Mouse (Mus musculus): ENCODE measurements around the gene Lonp1. TPM values are rescaled to one million over a fixed set of nuclear protein-coding genes. Genes with fewer than 3 reads are reported as not detected.
A peak's percentile ranks its signal among the peaks of the same experiment; 100 is the strongest.
"Not testable (repeated sequence)": the region's sequence is repeated elsewhere in the genome, so short reads cannot be mapped to it uniquely, and the experiment has no call there.

Gene Lonp1
- polyA plus RNA-seq, 1 experiment from 2014 or later, result 41.0 TPM

GRCm38 (mm10) chr17:56655311-56655710 is 28.6 kb upstream of the Lonp1 start:
- no peak overlapping the region for H3K4me3 ChIP-seq (replicated peaks)
- DNase-seq, result no peak
- H3K9ac ChIP-seq, result no peak overlapping the region
- 0 out of 2 replicates have a peak, but pooled peaks cover 7% of the 10 kb centered on the region for H3K27me3 ChIP-seq
- peaks cover 11% of the 10 kb centered on the region for H3K4me1 ChIP-seq (replicated peaks)
- no peaks in the 10 kb centered on the region for H3K36me3 ChIP-seq
- no peaks in the 10 kb centered on the region for H3K9me3 ChIP-seq (replicated peaks)
- no peak for ATAC-seq (ENCODE audit: low read depth)
- no peak overlapping the region for H3K4me2 ChIP-seq
- H3K27ac ChIP-seq, result no peak overlapping the region
- WGBS (ENCODE audit: insufficient replicate concordance), result 73% methylated on average over 3 of the region's 3 CpGs

DNA sequence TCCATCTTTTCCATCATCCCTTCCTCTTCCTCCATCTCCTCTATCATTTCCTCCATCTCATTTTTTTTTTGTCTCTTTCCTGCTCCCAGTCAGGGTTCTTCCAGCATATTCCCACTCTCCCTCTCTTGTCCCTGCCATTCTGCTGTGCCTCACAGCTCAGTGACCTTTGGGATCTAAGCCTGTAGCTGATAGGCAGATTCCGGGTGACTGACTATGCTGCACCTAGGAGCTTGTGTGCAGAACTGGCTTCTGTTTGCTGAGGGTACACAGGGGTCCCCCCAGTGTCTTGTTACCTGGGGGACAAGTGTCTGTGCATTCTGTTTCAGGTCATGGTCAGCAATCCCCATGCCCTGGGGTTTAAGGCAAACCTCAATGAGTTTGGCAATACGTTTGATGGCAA is 28.1 kb upstream of the Lonp1 start:
- H3K9ac ChIP-seq, result no peak overlapping the region
- 0 out of 2 replicates have a peak, but pooled peaks cover 7% of the 10 kb centered on the region for H3K27me3 ChIP-seq
- DNase-seq (no peak), ATAC-seq (ENCODE audit: low read depth) (no peak)
- no peak overlapping the region for H3K4me3 ChIP-seq (replicated peaks)
- H3K9me3 ChIP-seq (replicated peaks), result no peaks in the 10 kb centered on the region
- no peak overlapping the region for H3K4me2 ChIP-seq
- H3K27ac ChIP-seq, result no peak overlapping the region
- H3K36me3 ChIP-seq, result no peaks in the 10 kb centered on the region
- 49% methylated on average over 2 of the region's 2 CpGs for WGBS (ENCODE audit: insufficient replicate concordance)
- peaks cover 11% of the 10 kb centered on the region for H3K4me1 ChIP-seq (replicated peaks)

GRCm38 (mm10) chr17:56651801-56652200 is 25.1 kb upstream of the Lonp1 start:
- peak; percentile 72 for ATAC-seq (ENCODE audit: low read depth)
- Histone ChIP-seq H3K4me3 (replicated peaks) (no peak overlapping the region), H3K9ac (no peak overlapping the region), H3K9me3 (replicated peaks) (no peaks in the 10 kb centered on the region), H3K27me3 (0 out of 2 replicates have a peak, but pooled peaks cover 12% of the 10 kb centered on the region), H3K36me3 (no peaks in the 10 kb centered on the region), H3K4me1 (replicated peaks) (peaks cover 11% of the 10 kb centered on the region), H3K27ac (no peak overlapping the region), H3K4me2 (no peak overlapping the region)
- DNase-seq, result no peak
- WGBS (ENCODE audit: insufficient replicate concordance), result 28% methylated on average over 10 of the region's 10 CpGs

GRCm38 (mm10) chr17:56647546-56647945 is 20.9 kb upstream of the Lonp1 start:
- no peak for DNase-seq
- no peak for ATAC-seq (ENCODE audit: low read depth)
- Histone ChIP-seq H3K27me3 (0 out of 2 replicates have a peak, but pooled peaks cover 15% of the 10 kb centered on the region), H3K4me3 (replicated peaks) (no peak overlapping the region), H3K9ac (no peak overlapping the region), H3K4me2 (no peak overlapping the region), H3K27ac (no peak overlapping the region), H3K36me3 (no peaks in the 10 kb centered on the region), H3K9me3 (replicated peaks) (no peaks in the 10 kb centered on the region), H3K4me1 (replicated peaks) (no peaks in the 10 kb centered on the region)
- WGBS (ENCODE audit: insufficient replicate concordance), result 55% methylated on average over 11 of the region's 13 CpGs

DNA sequence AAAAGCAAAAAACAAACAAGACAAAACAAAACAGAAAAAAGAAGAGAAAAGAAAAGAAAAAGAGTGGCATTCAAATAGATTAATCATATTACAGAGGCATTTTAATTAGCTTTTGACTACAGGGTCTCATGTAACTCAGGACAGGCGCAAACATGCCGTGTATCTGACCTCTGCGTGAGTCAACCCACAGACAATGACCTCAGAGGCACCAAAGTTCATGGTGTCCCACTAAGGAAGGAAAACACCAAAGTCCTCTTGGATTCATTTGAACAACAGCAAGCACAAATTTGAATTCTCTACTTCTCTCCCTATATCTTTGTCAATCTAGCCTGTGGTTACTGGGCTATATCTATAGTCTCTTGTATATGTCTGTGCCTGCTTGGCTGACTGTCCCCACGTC is 16.6 kb upstream of the Lonp1 start:
- no peak overlapping the region for H3K27ac ChIP-seq
- 0 out of 2 replicates have a peak, but pooled peaks cover 17% of the 10 kb centered on the region for H3K27me3 ChIP-seq
- ATAC-seq (ENCODE audit: low read depth) (no peak), DNase-seq (no peak)
- H3K4me1 ChIP-seq (replicated peaks), result no peaks in the 10 kb centered on the region
- no peak overlapping the region for H3K4me2 ChIP-seq
- H3K9ac ChIP-seq, result no peak overlapping the region
- H3K36me3 ChIP-seq, result no peaks in the 10 kb centered on the region
- H3K4me3 ChIP-seq (replicated peaks), result no peak overlapping the region
- WGBS (ENCODE audit: insufficient replicate concordance), result 61% methylated on average over 4 of the region's 4 CpGs
- H3K9me3 ChIP-seq (replicated peaks), result no peaks in the 10 kb centered on the region

- ATAC-seq (ENCODE audit: low read depth), result no peak
- H3K4me3 ChIP-seq (replicated peaks), result no peak overlapping the region
- WGBS (ENCODE audit: insufficient replicate concordance), result 61% methylated on average over 6 of the region's 6 CpGs
- no peaks in the 10 kb centered on the region for H3K36me3 ChIP-seq
- H3K4me1 ChIP-seq (replicated peaks), result no peaks in the 10 kb centered on the region
- H3K4me2 ChIP-seq, result no peak overlapping the region
- H3K9me3 ChIP-seq (replicated peaks), result no peaks in the 10 kb centered on the region
- H3K27me3 ChIP-seq, result peaks cover 4% of the 10 kb centered on the region; the same call in 1 of the 2 replicates
- no peak overlapping the region for H3K27ac ChIP-seq
- no peak overlapping the region for H3K9ac ChIP-seq
- no peak for DNase-seq
Measured at GRCm38 (mm10) chr17:56634023-56634422, 7.3 kb upstream of the Lonp1 start.

DNA sequence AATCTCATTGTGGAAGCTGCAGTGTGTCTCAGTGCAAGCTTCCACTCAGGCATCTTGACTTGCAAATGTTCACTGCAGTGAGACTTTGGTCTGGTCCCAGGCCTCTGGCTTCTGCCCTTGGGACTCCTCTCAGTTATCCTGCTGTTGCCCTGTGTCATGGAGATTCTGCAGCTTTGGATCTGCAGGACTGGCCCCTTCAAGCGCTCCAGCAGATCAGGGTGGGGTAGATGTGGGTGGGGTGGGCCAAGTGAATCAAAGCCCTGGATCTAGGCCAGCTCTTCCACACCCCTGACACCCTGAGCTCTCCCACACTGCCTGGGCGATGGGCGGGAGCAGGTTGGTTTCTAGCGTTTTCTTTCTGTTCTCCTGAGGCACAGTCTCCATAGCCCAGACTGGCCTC is 5.1 kb upstream of the Lonp1 start:
- WGBS (ENCODE audit: insufficient replicate concordance), result 53% methylated on average over 4 of the region's 4 CpGs
- no peak for DNase-seq
- no peak for ATAC-seq (ENCODE audit: low read depth)

DNA sequence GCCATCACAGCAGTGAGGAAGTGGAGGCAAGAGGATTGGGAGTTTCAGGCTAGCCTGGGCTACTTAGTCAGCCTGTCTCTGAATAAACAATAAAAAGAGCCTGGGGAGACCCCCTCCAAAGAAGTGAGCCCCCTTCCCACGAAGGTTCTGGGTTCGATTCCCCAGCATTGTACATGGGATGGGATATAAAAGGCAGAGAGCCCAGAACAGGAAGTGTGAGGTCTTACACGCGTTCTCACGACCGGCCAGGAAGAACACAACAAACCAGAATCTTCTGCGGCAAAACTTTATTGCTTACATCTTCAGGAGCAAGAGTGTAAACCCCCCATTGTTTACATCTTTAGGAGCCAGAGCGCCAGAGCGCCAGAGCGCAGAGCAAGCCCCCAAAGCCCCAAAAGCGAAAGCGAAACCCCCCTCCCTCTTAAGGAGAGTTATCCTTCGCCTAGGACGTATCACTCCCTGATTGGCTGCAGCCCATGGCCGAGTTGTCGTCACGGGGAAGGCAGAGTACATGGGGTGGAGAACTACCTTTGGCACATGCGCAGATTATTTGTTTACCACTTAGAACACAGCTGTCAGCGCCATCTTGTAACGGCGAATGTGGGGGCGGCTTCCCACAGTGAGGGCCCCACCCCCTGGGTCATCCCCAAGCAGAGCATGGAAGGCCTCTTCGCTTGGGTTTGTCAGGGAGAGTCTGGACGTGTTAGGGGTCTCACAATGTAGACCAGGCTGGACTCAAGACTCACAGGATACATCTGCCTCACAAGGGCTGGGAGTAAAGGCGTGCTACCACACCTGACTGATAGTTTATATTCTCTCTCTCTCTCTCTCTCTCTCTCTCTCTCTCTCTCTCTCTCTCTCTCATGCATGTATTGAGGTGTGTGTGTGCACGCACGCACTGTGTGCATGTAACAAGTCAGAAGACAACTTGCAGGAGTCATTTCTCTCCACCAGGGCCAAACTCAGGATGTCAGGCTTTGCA is 3.4 kb upstream of the Lonp1 start:
- H3K36me3 ChIP-seq; H3K4me2 ChIP-seq; ATAC-seq (ENCODE audit: low read depth); H3K27ac ChIP-seq; H3K4me3 ChIP-seq (replicated peaks); H3K9ac ChIP-seq; H3K27me3 ChIP-seq; H3K9me3 ChIP-seq (replicated peaks); DNase-seq: not testable (repeated sequence)
- WGBS (ENCODE audit: insufficient replicate concordance), result 74% methylated on average over 27 of the region's 27 CpGs
- peaks cover 27% of the 10 kb centered on the region for H3K4me1 ChIP-seq (replicated peaks)

More for the DNA sequence above, 5.1 kb upstream of the Lonp1 start:
- Histone ChIP-seq H3K9me3 (replicated peaks) (no peaks in the 10 kb centered on the region), H3K36me3 (no peaks in the 10 kb centered on the region), H3K4me1 (replicated peaks) (peaks cover 14% of the 10 kb centered on the region), H3K27ac (no peak overlapping the region), H3K4me2 (no peak overlapping the region), H3K27me3 (peaks cover 6% of the 10 kb centered on the region; the same call in 1 of the 2 replicates), H3K4me3 (replicated peaks) (no peak overlapping the region), H3K9ac (no peak overlapping the region)

- H3K9me3 ChIP-seq (replicated peaks), result no peaks in the 10 kb centered on the region
- peaks cover 23% of the 10 kb centered on the region for H3K36me3 ChIP-seq
- WGBS (ENCODE audit: insufficient replicate concordance), result 12% methylated on average over 26 of the region's 26 CpGs
- peak within 1 kb of the TSS; percentile 58 for H3K9ac ChIP-seq
- peaks cover 6% of the 10 kb centered on the region; the same call in 1 of the 2 replicates for H3K27me3 ChIP-seq
- ATAC-seq (ENCODE audit: low read depth) (peak; percentile 13; the same call in 1 of the 2 replicates), DNase-seq (no peak)
- H3K4me1 ChIP-seq (replicated peaks), result peaks cover 33% of the 10 kb centered on the region
- peak within 1 kb of the TSS; percentile 58 for H3K27ac ChIP-seq
- peak within 1 kb of the TSS; percentile 94 for H3K4me2 ChIP-seq
- H3K4me3 ChIP-seq (replicated peaks), result peak within 1 kb of the TSS; percentile 97
Measured at GRCm38 (mm10) chr17:56627530-56628277, 1.0 kb upstream of the Lonp1 start, which contains the start of gene Catsperd. TSS of gene Catsperd (plus strand) at chr17:56628143.

DNA sequence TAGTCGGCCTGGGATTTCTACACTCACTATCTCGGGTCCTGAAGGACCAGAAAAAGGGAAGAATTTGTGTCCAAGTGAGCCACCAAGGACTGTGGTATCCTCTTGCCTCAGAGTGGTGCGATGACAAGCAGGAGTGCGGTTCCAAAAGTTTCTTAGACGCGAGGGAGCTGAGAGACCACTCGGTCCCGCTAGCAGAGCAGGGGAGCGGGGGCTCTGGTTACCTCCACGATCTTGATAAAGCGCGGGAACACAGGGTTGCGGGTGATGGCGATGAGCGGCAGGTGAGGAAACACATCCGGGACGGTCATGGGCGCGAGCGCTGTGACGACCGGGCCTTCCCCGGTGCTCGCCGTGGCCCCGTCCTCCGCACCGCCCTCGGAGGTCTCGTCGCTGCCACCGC is 427 bp downstream of the Lonp1 start:
- DNase-seq (no peak), ATAC-seq (ENCODE audit: low read depth) (no peak; the same call in 1 of the 2 replicates)
- peak overlapping the region; percentile 94 for H3K4me2 ChIP-seq
- H3K4me1 ChIP-seq (replicated peaks), result peaks cover 33% of the 10 kb centered on the region
- H3K9me3 ChIP-seq (replicated peaks), result no peaks in the 10 kb centered on the region
- peaks cover 6% of the 10 kb centered on the region; the same call in 1 of the 2 replicates for H3K27me3 ChIP-seq
- peak overlapping the region; percentile 65 for H3K27ac ChIP-seq
- 0% methylated on average over 32 of the region's 32 CpGs for WGBS (ENCODE audit: insufficient replicate concordance)
- peak overlapping the region; percentile 91 for H3K9ac ChIP-seq
- peak overlapping the region; percentile 97 for H3K4me3 ChIP-seq (replicated peaks)
- H3K36me3 ChIP-seq, result peaks cover 38% of the 10 kb centered on the region

GRCm38 (mm10) chr17:56625495-56625894 is 1.2 kb downstream of the Lonp1 start:
- DNase-seq (no peak), ATAC-seq (ENCODE audit: low read depth) (no peak)
- Histone ChIP-seq H3K36me3 (peaks cover 45% of the 10 kb centered on the region), H3K27ac (peak overlapping the region; percentile 65; the same call in 1 of the 2 replicates), H3K4me3 (replicated peaks) (peak overlapping the region; percentile 97), H3K9ac (peak overlapping the region; percentile 91), H3K4me1 (replicated peaks) (peaks cover 33% of the 10 kb centered on the region), H3K4me2 (peak overlapping the region; percentile 94), H3K9me3 (replicated peaks) (no peaks in the 10 kb centered on the region), H3K27me3 (peaks cover 2% of the 10 kb centered on the region; the same call in 1 of the 2 replicates)
- 45% methylated on average over 3 of the region's 3 CpGs for WGBS (ENCODE audit: insufficient replicate concordance)
